Mouse (Mus musculus) neural tube, embryonic 14.5 days (tissue): ENCODE results near the gene Lrrc63. TPM values are rescaled to one million over a fixed set of nuclear protein-coding genes. Genes with fewer than 3 reads are reported as not detected.

ENCODE experiments used
- ATAC-seq: fragments of 200-750 bp; cut with Nextera tagmentation; 2 replicates; pipeline ENCODE4 v1.8.0; 2017; ENCODE audit warnings: low read depth, mild to moderate bottlenecking, moderate TSS enrichment, moderate library complexity
- H3K27ac ChIP-seq: fragments of 300-500 bp; sonication (generic); 2 replicates; pipeline ENCODE4 v1.5.1; 2014; ENCODE audit warnings: low read depth, mild to moderate bottlenecking, control low read depth, low read length, moderate library complexity, mixed read lengths
- H3K27me3 ChIP-seq: fragments of 300-500 bp; sonication (generic); 2 replicates; pipeline ENCODE4 v1.6.1; 2014; ENCODE audit warnings: low read length; ENCODE audit not compliant: control insufficient read depth, insufficient read depth
- H3K36me3 ChIP-seq: fragments of 300-500 bp; sonication (generic); 2 replicates; pipeline ENCODE4 v1.6.1; 2014; ENCODE audit warnings: low read length, mixed read lengths; ENCODE audit not compliant: control insufficient read depth, insufficient read depth
- H3K4me1 ChIP-seq: fragments of 300-500 bp; sonication (generic); 2 replicates; pipeline ENCODE4 v1.6.1; 2014; ENCODE audit warnings: low read length; ENCODE audit not compliant: control insufficient read depth, insufficient read depth
- H3K4me2 ChIP-seq: fragments of 300-500 bp; sonication (generic); 2 replicates; pipeline ENCODE4 v1.6.1; 2014; ENCODE audit warnings: mild to moderate bottlenecking, low read depth, low read length, control low read depth
- H3K4me3 ChIP-seq: fragments of 300-500 bp; sonication (generic); 2 replicates; pipeline ENCODE4 v1.5.1; 2014; ENCODE audit warnings: low read depth, low read length, control low read depth, mixed read lengths
- H3K9ac ChIP-seq: fragments of 300-500 bp; sonication (generic); replicated peaks from 2 replicates; pipeline ENCODE4 v1.6.1; 2014; ENCODE audit warnings: low read depth, mild to moderate bottlenecking, control low read depth, low read length, mixed read lengths
- H3K9me3 ChIP-seq: fragments of 300-500 bp; sonication (generic); 2 replicates; pipeline ENCODE4 v1.6.1; 2016; ENCODE audit warnings: low read length; ENCODE audit not compliant: control insufficient read depth
- WGBS: fragments of 180-500 bp; shearing (Covaris S2); extraction: QIAGEN DNeasy Blood & Tissue Kit; methylation state at CpG from one replicate; pipeline ENCODE4 v1.1.7; 2014; 5-methylcytosine and 5-hydroxymethylcytosine counted together
- polyA plus RNA-seq: library from polyadenylated mRNA; unstranded; fragments of >200 nt; fragmentation: Nextera tagmentation; extraction: Ambion mirVana; gene quantifications from 2 replicates; pipeline ENCODE4 v1.2.1, GENCODE M21; 2014

The Lrrc63 gene
- polyA plus RNA-seq, 1 experiment from 2014 or later, result not detected

- H3K4me2 ChIP-seq, result no peak overlapping the region
- 74% methylated on average over 6 of the region's 6 CpGs for WGBS
- H3K9me3 ChIP-seq, result no peaks in the 10 kb centered on the region
- H3K36me3 ChIP-seq, result no peaks in the 10 kb centered on the region
- no peak overlapping the region for H3K27ac ChIP-seq
- H3K4me3 ChIP-seq, result no peak overlapping the region
- H3K27me3 ChIP-seq, result no peaks in the 10 kb centered on the region
- H3K9ac ChIP-seq, result no peak overlapping the region
- no peaks in the 10 kb centered on the region for H3K4me1 ChIP-seq
- ATAC-seq, result no peak
Observed at GRCm38 (mm10) chr14:75077946-75078345, 52.7 kb downstream of the Lrrc63 start.

- 76% methylated on average over 10 of the region's 10 CpGs for WGBS
- Histone ChIP-seq H3K4me1 (no peaks in the 10 kb centered on the region), H3K9ac (no peak overlapping the region), H3K36me3 (no peaks in the 10 kb centered on the region), H3K9me3 (no peaks in the 10 kb centered on the region), H3K4me2 (no peak overlapping the region), H3K27ac (no peak overlapping the region), H3K27me3 (no peaks in the 10 kb centered on the region), H3K4me3 (no peak overlapping the region)
- no peak for ATAC-seq
Observed at GRCm38 (mm10) chr14:75075299-75076180, 55.1 kb downstream of the Lrrc63 start.

- no peaks in the 10 kb centered on the region for H3K27me3 ChIP-seq
- no peak for ATAC-seq
- H3K4me2 ChIP-seq, result no peak overlapping the region
- no peak overlapping the region for H3K4me3 ChIP-seq
- H3K4me1 ChIP-seq, result no peaks in the 10 kb centered on the region
- no peaks in the 10 kb centered on the region for H3K36me3 ChIP-seq
- no peaks in the 10 kb centered on the region for H3K9me3 ChIP-seq
- WGBS, result 92% methylated on average over 15 of the region's 15 CpGs
- no peak overlapping the region for H3K9ac ChIP-seq
- no peak overlapping the region for H3K27ac ChIP-seq
Observed at GRCm38 (mm10) chr14:75071091-75071490, 59.6 kb downstream of the Lrrc63 start.

- Histone ChIP-seq H3K4me2 (no peak overlapping the region), H3K36me3 (no peaks in the 10 kb centered on the region), H3K27me3 (no peaks in the 10 kb centered on the region), H3K9me3 (no peaks in the 10 kb centered on the region), H3K9ac (no peak overlapping the region), H3K4me3 (no peak overlapping the region), H3K4me1 (no peaks in the 10 kb centered on the region), H3K27ac (no peak overlapping the region)
- 77% methylated on average over 7 of the region's 7 CpGs for WGBS
- no peak for ATAC-seq
Observed at GRCm38 (mm10) chr14:75069356-75069979, 61.2 kb downstream of the Lrrc63 start.

- no peak for ATAC-seq
- Histone ChIP-seq H3K4me3 (no peak overlapping the region), H3K27me3 (no peaks in the 10 kb centered on the region), H3K4me2 (no peak overlapping the region), H3K9ac (no peak overlapping the region), H3K9me3 (no peaks in the 10 kb centered on the region), H3K36me3 (no peaks in the 10 kb centered on the region), H3K27ac (no peak overlapping the region), H3K4me1 (no peaks in the 10 kb centered on the region)
- 87% methylated on average over 19 of the region's 19 CpGs for WGBS
Observed at GRCm38 (mm10) chr14:75068430-75069112, 62.1 kb downstream of the Lrrc63 start.

GRCm38 (mm10) chr14:75065211-75065610 lies 65.5 kb downstream of the Lrrc63 start:
- H3K4me3 ChIP-seq, result no peak overlapping the region
- H3K4me2 ChIP-seq, result no peak overlapping the region
- 95% methylated on average over 5 of the region's 5 CpGs for WGBS
- H3K36me3 ChIP-seq, result no peaks in the 10 kb centered on the region
- H3K27ac ChIP-seq, result no peak overlapping the region
- H3K27me3 ChIP-seq, result no peaks in the 10 kb centered on the region
- H3K4me1 ChIP-seq, result no peaks in the 10 kb centered on the region
- no peaks in the 10 kb centered on the region for H3K9me3 ChIP-seq
- no peak for ATAC-seq
- no peak overlapping the region for H3K9ac ChIP-seq

- no peaks in the 10 kb centered on the region for H3K27me3 ChIP-seq
- H3K36me3 ChIP-seq, result no peaks in the 10 kb centered on the region
- ATAC-seq, result no peak
- H3K27ac ChIP-seq, result no peak overlapping the region
- H3K4me2 ChIP-seq, result no peak overlapping the region
- no peak overlapping the region for H3K9ac ChIP-seq
- no peaks in the 10 kb centered on the region for H3K4me1 ChIP-seq
- H3K9me3 ChIP-seq, result no peaks in the 10 kb centered on the region
- no peak overlapping the region for H3K4me3 ChIP-seq
- 85% methylated on average over 7 of the region's 7 CpGs for WGBS
Observed at GRCm38 (mm10) chr14:75064520-75064919, 66.2 kb downstream of the Lrrc63 start.

GRCm38 (mm10) chr14:75063936-75064335 lies 66.7 kb downstream of the Lrrc63 start:
- H3K4me2 ChIP-seq, result no peak overlapping the region
- H3K4me1 ChIP-seq, result no peaks in the 10 kb centered on the region
- H3K36me3 ChIP-seq, result no peaks in the 10 kb centered on the region
- 90% methylated on average over 8 of the region's 8 CpGs for WGBS
- H3K9ac ChIP-seq, result no peak overlapping the region
- H3K27me3 ChIP-seq, result no peaks in the 10 kb centered on the region
- ATAC-seq, result no peak
- no peak overlapping the region for H3K4me3 ChIP-seq
- H3K27ac ChIP-seq, result no peak overlapping the region
- no peaks in the 10 kb centered on the region for H3K9me3 ChIP-seq

- Histone ChIP-seq H3K27me3 (no peaks in the 10 kb centered on the region), H3K4me1 (no peaks in the 10 kb centered on the region), H3K4me3 (no peak overlapping the region), H3K9ac (no peak overlapping the region), H3K27ac (no peak overlapping the region), H3K9me3 (no peaks in the 10 kb centered on the region), H3K36me3 (no peaks in the 10 kb centered on the region), H3K4me2 (no peak overlapping the region)
- no peak for ATAC-seq
- WGBS, result 45% methylated on average over 8 of the region's 8 CpGs
Observed at GRCm38 (mm10) chr14:75060562-75060961, 70.1 kb downstream of the Lrrc63 start.
